Mouse (Mus musculus) large intestine, adult 2 months (tissue): Measurements from ENCODE around the gene Fam185a. TPM values are rescaled to one million over a fixed set of nuclear protein-coding genes. Genes with fewer than 3 reads are reported as not detected.

ENCODE experiments used
- DNase-seq: peaks from one replicate; pipeline ENCODE4 v3.0.0-alpha.2; 2012; ENCODE audit warnings: low read depth, low spot score
- WGBS: fragments of 180-500 bp; shearing (Covaris S2); methylation state at CpG from one replicate; pipeline ENCODE4 v1.1.7; 2018; 5-methylcytosine and 5-hydroxymethylcytosine counted together
- polyA plus RNA-seq: library from polyadenylated mRNA; depleted of rRNA; stranded (reverse); fragments of >200 nt; gene quantifications from 2 replicates; pipeline ENCODE4 v1.2.3, GENCODE M21; 2012; rRNA removed

Gene Fam185a
- polyA plus RNA-seq, 1 experiment, result 2.6 TPM

DNA sequence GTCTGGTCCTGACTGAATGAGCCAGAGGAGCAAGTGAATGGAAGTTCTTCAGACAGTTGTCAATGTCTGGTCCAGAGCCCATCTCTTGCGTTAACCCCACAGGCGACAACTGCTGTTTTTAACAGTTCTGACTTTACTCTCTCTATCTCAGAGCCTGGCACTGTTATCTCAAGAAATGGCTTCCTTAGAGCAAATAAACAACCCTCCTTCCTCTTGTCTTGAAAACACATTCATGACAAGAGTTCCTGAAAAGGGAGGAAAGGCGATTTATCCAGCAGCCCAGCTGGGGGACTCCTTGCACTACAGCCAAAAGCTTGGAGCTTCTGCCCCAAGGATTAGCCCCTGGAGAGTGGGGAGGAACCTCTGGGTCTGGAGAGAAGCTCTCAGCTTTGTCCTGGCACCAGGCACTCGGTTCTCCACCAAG is 102.7 kb downstream of the Fam185a start:
- 62% methylated on average over 4 of the region's 4 CpGs for WGBS
- no peak for DNase-seq

DNA sequence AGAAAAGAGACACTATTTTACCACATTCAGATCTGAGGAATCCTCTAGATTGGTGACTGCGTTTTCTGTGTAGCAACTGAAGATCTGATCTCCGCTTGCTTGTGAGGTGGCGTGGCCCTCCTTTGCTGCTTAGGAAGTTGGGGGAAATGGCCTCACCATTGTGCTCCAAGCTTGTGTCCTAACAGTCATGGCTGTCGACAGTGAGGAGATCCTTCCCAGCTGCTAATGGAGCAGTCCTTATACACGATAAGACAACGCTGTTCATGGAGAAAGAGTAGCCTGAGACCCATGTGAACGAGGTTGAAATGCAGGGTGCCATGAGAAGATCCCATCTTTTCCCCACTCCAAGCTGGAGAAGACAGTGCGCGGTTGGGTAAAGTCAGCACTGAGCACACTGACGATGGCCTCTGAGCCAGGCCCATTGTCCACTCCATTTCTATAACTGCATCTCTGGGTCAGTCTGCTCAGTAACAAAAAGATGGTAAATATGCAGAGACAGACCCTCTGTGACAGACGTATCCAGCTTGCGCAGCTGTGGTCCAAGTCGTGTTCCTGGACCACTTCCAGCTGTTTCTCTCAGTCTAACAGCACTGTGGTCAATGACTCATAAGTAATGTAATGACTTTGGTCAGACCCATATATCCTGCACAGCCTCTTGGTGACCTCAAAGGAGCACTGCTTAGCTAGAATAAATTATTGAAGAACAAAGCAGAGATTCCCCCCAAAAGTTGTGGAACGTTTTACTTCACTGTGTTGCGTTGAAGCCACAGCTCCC is 103.5 kb downstream of the Fam185a start:
- WGBS, result 70% methylated on average over 15 of the region's 15 CpGs

DNA sequence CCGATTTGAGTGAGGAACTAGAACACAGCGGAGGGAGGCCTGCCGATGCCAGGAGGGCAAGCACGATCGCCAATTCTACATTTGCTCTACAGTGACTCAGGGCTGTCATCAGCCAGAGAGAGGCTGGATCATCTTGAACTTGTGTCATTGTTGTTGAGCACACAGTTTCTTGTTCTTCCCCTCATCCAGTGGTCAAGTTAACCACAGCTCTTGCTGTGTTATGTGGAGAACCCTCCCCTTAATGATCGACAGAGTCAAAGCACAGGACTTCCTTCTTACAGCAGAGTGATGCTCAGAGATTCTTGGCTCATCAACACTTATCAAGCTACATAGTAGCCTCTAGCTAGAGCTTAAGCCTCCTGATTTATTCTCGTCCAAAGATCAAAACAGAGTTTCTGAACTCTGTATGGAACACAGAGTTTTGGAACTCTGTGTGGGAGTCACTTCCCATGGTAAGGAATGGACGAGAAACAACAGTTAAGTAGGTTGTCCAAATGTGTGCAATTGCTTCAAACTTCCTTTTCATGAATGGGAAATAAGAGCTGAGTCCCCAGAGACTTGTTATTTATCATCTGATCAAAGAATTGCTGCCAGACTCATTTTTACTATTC is 104.5 kb downstream of the Fam185a start:
- DNase-seq, result no peak
- 75% methylated on average over 8 of the region's 8 CpGs for WGBS

More for the DNA sequence above, 103.5 kb downstream of the Fam185a start:
- no peak for DNase-seq

Other genes with a start within 250 kb of the Fam185a start
- 1.4 and 2.0 TPM in 2 replicates for gene Gsap, start 238.7 kb upstream of the Fam185a start, polyA plus RNA-seq
- gene Fgl2, start 52.3 kb upstream of the Fam185a start, polyA plus RNA-seq, result 11.7 and 21.2 TPM in 2 replicates
- gene Ccdc146, start 281 bp upstream of the Fam185a start, polyA plus RNA-seq, result not detected in 2 replicates
- gene Lrrc17, start 118.6 kb downstream of the Fam185a start, polyA plus RNA-seq, result 1.1 and 1.6 TPM in 2 replicates
- 0.12 and 0.25 TPM in 2 replicates for gene Fbxl13, start 220.7 kb downstream of the Fam185a start, polyA plus RNA-seq
- 23.3 and 27.9 TPM in 2 replicates for gene Armc10, start 220.9 kb downstream of the Fam185a start, polyA plus RNA-seq